In the genomic region with DNA sequence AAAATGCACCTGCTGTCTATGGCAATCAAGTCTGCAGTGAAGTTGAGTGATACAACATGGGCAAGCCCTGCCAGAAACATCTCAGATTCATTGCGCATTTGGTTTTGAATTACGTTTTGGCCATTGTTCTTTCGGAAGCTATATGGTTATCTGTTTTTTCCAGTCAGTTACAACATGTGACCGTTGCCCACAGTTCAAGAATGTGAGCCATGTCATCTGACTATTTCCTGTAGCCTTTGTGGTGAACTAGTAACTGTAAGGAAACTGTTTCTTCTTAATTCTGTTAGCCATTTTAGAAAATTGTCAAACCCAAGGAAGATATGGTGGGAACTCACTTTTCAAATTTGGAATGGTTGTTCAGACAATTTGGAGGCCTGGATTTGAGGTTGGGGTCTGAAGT, we compare ENCODE assay signal across 15 mouse cellular contexts.
"Had no signal": no experiment of that assay in that cellular context is flagged by ENCODE, and none has a peak within 500 bp of the region (broad histone marks: within the 10 kb centered on the region; RNA-seq: fewer than 3 reads in every experiment).

No protein-coding gene starts in this region.

- H3K4me1 ChIP-seq: megakaryocyte, embryonic 14.5 days; midbrain, embryonic 13.5 days; midbrain, embryonic 15.5 days; neural tube, embryonic 12.5 days; stomach, embryonic 15.5 days had no signal

- H3K4me3 ChIP-seq: megakaryocyte, embryonic 14.5 days; midbrain, embryonic 13.5 days; midbrain, embryonic 15.5 days; neural tube, embryonic 12.5 days; stomach, embryonic 15.5 days had no signal

- H3K9ac ChIP-seq: lung, embryonic 14.5 days; midbrain, embryonic 13.5 days; midbrain, embryonic 15.5 days; neural tube, embryonic 12.5 days; stomach, embryonic 15.5 days had no signal

- DNase-seq: lung, adult 18-20 months; lung, embryonic 14.5 days; lung, postnatal 10 days; lung, postnatal 4 days; right cerebral cortex, postnatal 14 days; thymus, adult 18-20 months; thymus, postnatal 14 days; thymus, postnatal 36 days had no signal

- ATAC-seq: midbrain, embryonic 13.5 days; midbrain, embryonic 15.5 days had no signal

- H3K36me3 ChIP-seq: midbrain, embryonic 13.5 days; midbrain, embryonic 15.5 days; neural tube, embryonic 12.5 days; stomach, embryonic 15.5 days had no signal

- H3K27me3 ChIP-seq: megakaryocyte, embryonic 14.5 days; midbrain, embryonic 13.5 days; midbrain, embryonic 15.5 days; neural tube, embryonic 12.5 days; stomach, embryonic 15.5 days had no signal

- H3K9me3 ChIP-seq: stomach, embryonic 15.5 days had no signal

- H3K4me2 ChIP-seq: lung, embryonic 14.5 days; midbrain, embryonic 11.5 days; midbrain, embryonic 13.5 days; midbrain, embryonic 15.5 days; neural tube, embryonic 12.5 days; stomach, embryonic 15.5 days had no signal

- H3K27ac ChIP-seq: midbrain, embryonic 13.5 days; midbrain, embryonic 15.5 days; neural tube, embryonic 12.5 days; stomach, embryonic 15.5 days; stomach, postnatal 0 days had no signal
